Mouse (Mus musculus): ENCODE measurements at regions not wholly inside any gene's neighbourhood (a gene's known extent, or its start where the extent isn't known, plus 50 kb on each side); places are given as distances from the start of the nearest gene placed in this dataset.

- ATAC-seq (ENCODE audit: low read depth): no peak
- Histone ChIP-seq H3K4me2 (no peak overlapping the region), H3K36me3 (no peaks in the 10 kb centered on the region), H3K27ac (replicated peaks) (no peak overlapping the region), H3K27me3 (no peaks in the 10 kb centered on the region), H3K9ac (no peak overlapping the region), H3K4me3 (no peak overlapping the region), H3K4me1 (replicated peaks) (no peaks in the 10 kb centered on the region), H3K9me3 (no peaks in the 10 kb centered on the region)
Measured at GRCm38 (mm10) chr1:149010767-149011166, 950.3 kb downstream of the Pla2g4a start.

GRCm38 (mm10) chr1:149000092-149000491 is 961.0 kb downstream of the Pla2g4a start:
- no peak for ATAC-seq (ENCODE audit: low read depth)
- H3K9ac ChIP-seq: no peak overlapping the region
- WGBS: 64% methylated on average over 3 of the region's 3 CpGs
- no peaks in the 10 kb centered on the region for H3K36me3 ChIP-seq
- H3K9me3 ChIP-seq: no peaks in the 10 kb centered on the region
- H3K4me3 ChIP-seq: no peak overlapping the region
- H3K4me2 ChIP-seq: no peak overlapping the region
- no peaks in the 10 kb centered on the region for H3K4me1 ChIP-seq (replicated peaks)
- no peaks in the 10 kb centered on the region for H3K27me3 ChIP-seq
- H3K27ac ChIP-seq (replicated peaks): no peak overlapping the region

- Histone ChIP-seq H3K36me3 (no peaks in the 10 kb centered on the region), H3K4me1 (replicated peaks) (no peaks in the 10 kb centered on the region), H3K4me2 (no peak overlapping the region), H3K27me3 (no peaks in the 10 kb centered on the region), H3K9ac (no peak overlapping the region), H3K4me3 (no peak overlapping the region), H3K9me3 (no peaks in the 10 kb centered on the region), H3K27ac (replicated peaks) (no peak overlapping the region)
- 56% methylated on average over 1 of the region's 1 CpGs for WGBS
- no peak for ATAC-seq (ENCODE audit: low read depth)
Measured at GRCm38 (mm10) chr1:148993586-148993985, 967.5 kb downstream of the Pla2g4a start.

- H3K27me3 ChIP-seq: no peaks in the 10 kb centered on the region
- no peak overlapping the region for H3K9ac ChIP-seq
- H3K27ac ChIP-seq (replicated peaks): no peak overlapping the region
- no peak overlapping the region for H3K4me2 ChIP-seq
- no peak overlapping the region for H3K4me3 ChIP-seq
- no peaks in the 10 kb centered on the region for H3K36me3 ChIP-seq
- no peaks in the 10 kb centered on the region for H3K4me1 ChIP-seq (replicated peaks)
- ATAC-seq (ENCODE audit: low read depth): no peak
- 86% methylated on average over 5 of the region's 5 CpGs for WGBS
- no peaks in the 10 kb centered on the region for H3K9me3 ChIP-seq
Measured at GRCm38 (mm10) chr1:148977377-148977776, 983.7 kb downstream of the Pla2g4a start.

GRCm38 (mm10) chr1:148965358-148965757 is 995.7 kb downstream of the Pla2g4a start:
- Histone ChIP-seq H3K9ac (no peak overlapping the region), H3K36me3 (no peaks in the 10 kb centered on the region), H3K9me3 (no peaks in the 10 kb centered on the region), H3K27me3 (no peaks in the 10 kb centered on the region), H3K4me1 (replicated peaks) (no peaks in the 10 kb centered on the region), H3K27ac (replicated peaks) (no peak overlapping the region), H3K4me3 (no peak overlapping the region), H3K4me2 (no peak overlapping the region)
- no peak for ATAC-seq (ENCODE audit: low read depth)

- Histone ChIP-seq H3K36me3 (no peaks in the 10 kb centered on the region), H3K9me3 (no peaks in the 10 kb centered on the region), H3K9ac (no peak overlapping the region), H3K4me2 (no peak overlapping the region), H3K27ac (replicated peaks) (no peak overlapping the region), H3K4me1 (replicated peaks) (no peaks in the 10 kb centered on the region), H3K27me3 (no peaks in the 10 kb centered on the region), H3K4me3 (no peak overlapping the region)
- 95% methylated on average over 3 of the region's 3 CpGs for WGBS
- ATAC-seq (ENCODE audit: low read depth): no peak
Measured at GRCm38 (mm10) chr1:148934366-148934765, 1026.7 kb downstream of the Pla2g4a start.

- no peak for ATAC-seq (ENCODE audit: low read depth)
- WGBS: 74% methylated on average over 2 of the region's 2 CpGs
Measured at GRCm38 (mm10) chr1:148924506-148924905, 1036.6 kb downstream of the Pla2g4a start.

GRCm38 (mm10) chr1:148917062-148917461 is 1044.0 kb downstream of the Pla2g4a start:
- Histone ChIP-seq H3K27ac (replicated peaks) (no peak overlapping the region), H3K4me3 (no peak overlapping the region), H3K4me1 (replicated peaks) (no peaks in the 10 kb centered on the region), H3K9ac (no peak overlapping the region), H3K36me3 (no peaks in the 10 kb centered on the region), H3K9me3 (no peaks in the 10 kb centered on the region), H3K4me2 (no peak overlapping the region), H3K27me3 (no peaks in the 10 kb centered on the region)
- ATAC-seq (ENCODE audit: low read depth): no peak

More at GRCm38 (mm10) chr1:148924506-148924905, 1036.6 kb downstream of the Pla2g4a start:
- no peak overlapping the region for H3K9ac ChIP-seq
- no peak overlapping the region for H3K4me2 ChIP-seq
- no peaks in the 10 kb centered on the region for H3K9me3 ChIP-seq
- no peaks in the 10 kb centered on the region for H3K4me1 ChIP-seq (replicated peaks)
- H3K27ac ChIP-seq (replicated peaks): no peak overlapping the region
- H3K4me3 ChIP-seq: no peak overlapping the region
- H3K36me3 ChIP-seq: no peaks in the 10 kb centered on the region
- no peaks in the 10 kb centered on the region for H3K27me3 ChIP-seq

GRCm38 (mm10) chr1:148912819-148913218 is 1048.3 kb downstream of the Pla2g4a start:
- Histone ChIP-seq H3K36me3 (no peaks in the 10 kb centered on the region), H3K4me1 (replicated peaks) (no peaks in the 10 kb centered on the region), H3K9me3 (no peaks in the 10 kb centered on the region), H3K4me2 (no peak overlapping the region), H3K27ac (replicated peaks) (no peak overlapping the region), H3K4me3 (no peak overlapping the region), H3K9ac (no peak overlapping the region), H3K27me3 (no peaks in the 10 kb centered on the region)
- no peak for ATAC-seq (ENCODE audit: low read depth)
- WGBS: 80% methylated on average over 1 of the region's 1 CpGs

- Histone ChIP-seq H3K36me3 (no peaks in the 10 kb centered on the region), H3K9me3 (no peaks in the 10 kb centered on the region), H3K27ac (replicated peaks) (no peak overlapping the region), H3K27me3 (no peaks in the 10 kb centered on the region), H3K4me2 (no peak overlapping the region), H3K4me3 (no peak overlapping the region), H3K4me1 (replicated peaks) (no peaks in the 10 kb centered on the region), H3K9ac (no peak overlapping the region)
- no peak for ATAC-seq (ENCODE audit: low read depth)
Measured at GRCm38 (mm10) chr1:148904067-148904466, 1057.0 kb downstream of the Pla2g4a start.

GRCm38 (mm10) chr1:148903093-148903492 is 1058.0 kb downstream of the Pla2g4a start:
- Histone ChIP-seq H3K4me1 (replicated peaks) (no peaks in the 10 kb centered on the region), H3K27ac (replicated peaks) (no peak overlapping the region), H3K9me3 (no peaks in the 10 kb centered on the region), H3K4me2 (no peak overlapping the region), H3K9ac (no peak overlapping the region), H3K36me3 (no peaks in the 10 kb centered on the region), H3K27me3 (no peaks in the 10 kb centered on the region), H3K4me3 (no peak overlapping the region)
- ATAC-seq (ENCODE audit: low read depth): no peak

- 90% methylated on average over 2 of the region's 2 CpGs for WGBS
- H3K9ac ChIP-seq: no peak overlapping the region
- no peaks in the 10 kb centered on the region for H3K9me3 ChIP-seq
- H3K4me3 ChIP-seq: no peak overlapping the region
- H3K4me1 ChIP-seq (replicated peaks): no peaks in the 10 kb centered on the region
- H3K27ac ChIP-seq (replicated peaks): no peak overlapping the region
- H3K27me3 ChIP-seq: no peaks in the 10 kb centered on the region
- no peak for ATAC-seq (ENCODE audit: low read depth)
- no peaks in the 10 kb centered on the region for H3K36me3 ChIP-seq
- H3K4me2 ChIP-seq: no peak overlapping the region
Measured at GRCm38 (mm10) chr1:148901319-148902033, 1059.6 kb downstream of the Pla2g4a start.

GRCm38 (mm10) chr1:148870788-148871187 is 1090.3 kb downstream of the Pla2g4a start:
- WGBS: 66% methylated on average over 1 of the region's 1 CpGs
- ATAC-seq (ENCODE audit: low read depth): no peak

More at GRCm38 (mm10) chr1:148870788-148871187, 1090.3 kb downstream of the Pla2g4a start:
- Histone ChIP-seq H3K4me2 (no peak overlapping the region), H3K27me3 (no peaks in the 10 kb centered on the region), H3K4me3 (no peak overlapping the region), H3K27ac (replicated peaks) (no peak overlapping the region), H3K4me1 (replicated peaks) (no peaks in the 10 kb centered on the region), H3K9ac (no peak overlapping the region), H3K36me3 (no peaks in the 10 kb centered on the region), H3K9me3 (no peaks in the 10 kb centered on the region)
